Mouse (Mus musculus) cerebellum, adult 11-12 months (tissue): ENCODE results near the gene Parvb.
"Not testable (repeated sequence)": the region's sequence is repeated elsewhere in the genome, so short reads cannot be mapped to it uniquely, and the experiment has no call there.

Experiments used
- DNase-seq: peaks from one replicate; pipeline ENCODE4 v3.0.0; 2022

Gene Parvb

GRCm38 (mm10) chr15:84258602-84259355 is 26.9 kb downstream of the Parvb start:
- DNase-seq: no peak

DNA sequence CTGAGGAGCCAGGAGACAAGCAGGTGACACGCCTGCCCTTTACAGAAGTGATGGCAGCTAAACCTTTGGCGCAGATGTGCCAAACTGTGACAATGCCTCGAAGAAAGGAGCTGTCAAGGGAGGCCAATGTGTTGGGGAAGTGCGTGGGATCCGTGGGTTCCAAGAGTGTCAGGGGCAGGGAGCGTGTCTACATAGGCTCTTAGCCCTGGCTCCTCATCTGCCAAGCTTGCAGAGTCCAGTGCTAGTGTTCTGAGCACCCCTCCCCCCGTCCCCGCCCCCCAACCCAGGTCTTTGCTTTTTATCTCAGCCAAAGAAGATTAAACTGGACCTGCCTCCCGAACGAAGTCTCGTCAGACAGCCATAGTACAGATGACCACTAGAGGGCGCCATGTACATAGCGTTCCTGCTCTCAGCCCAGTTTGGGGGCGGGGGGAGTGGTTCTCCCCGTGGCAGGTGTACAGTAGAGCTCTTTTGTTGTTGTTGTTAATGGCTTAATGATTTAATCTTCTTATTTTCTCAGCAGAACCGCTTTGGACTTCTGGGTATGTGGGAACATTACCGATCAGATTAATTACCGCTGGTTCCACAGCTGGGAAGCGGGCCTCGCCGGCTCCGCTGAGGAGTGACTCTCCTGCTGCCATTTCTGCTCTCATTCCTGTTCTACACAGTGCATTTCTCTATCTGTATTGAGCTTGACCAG is 28.4 kb downstream of the Parvb start:
- DNase-seq: peak; percentile 57

DNA sequence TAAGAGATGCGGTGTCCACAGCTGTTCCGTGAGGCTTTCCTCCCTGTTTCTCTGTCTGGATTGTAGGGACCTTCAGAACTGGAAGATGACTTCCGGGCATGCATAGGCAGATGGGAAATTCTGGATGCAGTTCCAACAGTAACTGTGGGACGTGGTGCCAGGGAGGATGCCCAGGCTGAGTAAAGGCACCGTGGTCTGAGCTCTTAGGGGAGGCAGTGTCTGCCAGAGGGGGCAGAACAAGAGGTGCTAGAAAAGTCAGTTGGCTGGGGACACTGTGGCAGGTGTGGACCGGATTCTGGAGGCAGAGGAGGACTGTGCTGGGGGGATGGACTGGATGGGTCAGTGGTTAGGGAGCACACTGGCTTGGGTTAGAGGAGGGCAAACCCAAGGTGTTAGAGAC is 30.8 kb downstream of the Parvb start:
- no peak for DNase-seq

DNA sequence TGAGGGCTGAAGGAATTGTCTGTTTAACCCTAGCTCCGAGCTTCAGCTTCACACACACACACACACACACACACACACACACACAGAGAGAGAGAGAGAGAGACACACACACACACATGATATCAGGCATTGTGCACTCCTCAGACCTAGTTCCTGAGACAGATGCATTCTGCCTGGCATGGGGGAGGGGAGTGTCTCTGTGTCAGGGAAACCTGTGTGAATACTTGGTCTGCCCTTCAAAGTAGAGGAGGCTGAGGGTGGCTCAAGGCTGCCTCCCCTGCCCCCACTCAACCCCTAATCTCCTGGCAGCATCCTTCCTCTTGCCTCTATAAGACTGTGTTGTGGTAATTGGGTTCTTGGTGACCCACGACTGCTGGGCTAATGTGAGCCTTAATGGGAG is 31.7 kb downstream of the Parvb start:
- no peak for DNase-seq

DNA sequence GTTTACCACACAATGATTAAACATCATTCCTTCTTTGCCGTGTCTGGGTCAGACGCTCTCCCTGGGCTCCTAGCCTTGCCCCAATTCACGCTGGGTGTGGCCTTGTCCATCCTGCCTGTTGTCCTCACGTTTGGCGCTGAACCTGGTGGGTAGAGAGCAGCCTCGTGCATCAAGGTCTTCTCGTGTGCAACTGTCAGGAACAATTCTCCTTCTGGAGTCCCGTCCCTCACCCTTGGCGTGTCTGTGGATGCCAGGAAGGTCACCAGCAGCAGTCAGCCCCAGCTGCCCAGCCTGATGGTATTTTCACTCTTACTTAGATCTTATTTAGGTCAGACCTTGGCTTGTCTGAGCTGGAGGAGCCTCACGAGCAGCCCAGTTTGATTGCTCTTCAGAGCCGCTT is 33.3 kb downstream of the Parvb start:
- no peak for DNase-seq

DNA sequence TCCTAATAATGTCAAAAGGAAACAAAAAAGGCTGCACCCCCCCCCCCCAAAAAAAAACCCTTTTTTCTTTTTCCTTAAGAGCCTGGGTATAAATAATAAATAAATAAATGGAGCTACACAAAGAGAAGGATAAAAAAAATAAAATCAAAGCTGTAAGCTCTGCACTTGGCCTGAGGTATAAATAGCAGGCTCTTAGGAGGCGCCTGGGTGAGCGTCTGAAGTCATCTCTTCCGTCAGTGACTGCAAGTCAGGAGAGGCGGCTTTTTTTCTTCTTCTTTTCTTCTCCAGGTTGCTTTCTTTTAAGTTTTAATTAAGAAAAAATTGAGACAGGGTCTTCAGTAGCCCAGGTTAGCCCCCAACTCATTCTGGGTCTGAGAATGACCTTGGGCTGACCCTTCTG is 34.4 kb downstream of the Parvb start:
- no peak for DNase-seq

DNA sequence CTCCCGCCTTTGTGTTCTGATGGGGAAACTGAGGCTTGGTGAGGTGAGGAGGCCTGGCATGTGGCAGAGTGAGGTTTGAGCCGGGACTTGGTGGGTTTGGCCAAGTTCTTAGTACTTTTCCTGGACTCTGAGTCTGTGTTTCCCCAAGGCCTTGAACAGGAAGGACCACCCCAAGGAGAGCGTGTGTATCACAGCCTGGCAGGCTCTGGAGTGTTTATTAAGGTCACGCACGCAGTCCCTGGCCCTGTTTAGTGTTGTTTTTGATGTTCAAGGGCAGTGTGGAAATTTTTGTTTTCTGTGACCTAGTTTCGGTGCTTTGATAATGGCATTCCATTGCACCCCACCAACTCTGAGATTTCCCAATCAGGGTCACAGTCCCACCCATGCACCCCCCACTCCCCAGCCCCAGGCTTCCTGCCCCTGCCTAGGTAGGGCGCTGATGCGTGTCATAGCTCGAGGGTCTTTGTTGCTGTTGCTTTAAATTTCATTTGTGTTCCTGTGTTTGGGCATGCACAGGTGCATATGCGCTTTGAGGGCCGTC is 35.9 kb downstream of the Parvb start:
- no peak for DNase-seq

GRCm38 (mm10) chr15:84269107-84269633 is 37.3 kb downstream of the Parvb start:
- no peak for DNase-seq

DNA sequence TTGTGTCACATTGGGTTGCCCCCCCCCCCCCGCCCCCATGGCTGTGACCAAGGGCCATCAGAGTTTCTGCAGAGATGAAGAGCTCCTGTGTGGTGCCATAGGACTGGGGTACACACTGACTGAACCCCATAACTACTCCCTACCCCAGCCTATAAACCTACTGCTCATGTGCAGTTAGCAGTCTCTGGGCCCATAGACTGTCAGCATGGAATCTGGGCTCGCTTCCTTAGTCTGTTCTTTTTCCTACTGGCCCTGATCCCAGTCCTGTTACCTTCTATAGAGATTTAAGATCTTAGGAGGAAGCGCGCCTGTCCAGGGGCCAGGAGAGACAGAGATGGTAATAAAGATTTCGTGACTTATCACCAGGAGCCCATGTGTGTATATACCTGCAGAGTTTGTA is 38.2 kb downstream of the Parvb start:
- DNase-seq: no peak

DNA sequence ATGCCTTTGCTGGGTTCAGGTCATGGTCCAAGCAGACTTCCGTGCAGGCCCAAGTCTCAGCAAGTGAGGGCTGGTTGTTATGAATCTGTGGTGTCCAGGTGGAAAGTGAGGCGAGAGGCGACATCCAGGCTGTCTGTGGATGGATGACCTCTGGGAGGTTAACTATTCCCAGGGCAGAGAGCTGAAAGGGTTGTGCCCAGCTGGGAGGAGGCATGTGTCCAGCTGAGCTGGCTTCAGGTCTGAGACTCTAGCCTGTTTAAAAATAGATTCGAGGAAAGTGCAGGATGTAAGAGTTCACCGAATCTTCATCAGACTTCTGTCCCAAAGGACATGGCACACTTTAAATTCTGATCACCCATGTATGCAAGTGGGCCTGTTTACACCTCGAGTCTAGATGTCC is 38.6 kb downstream of the Parvb start:
- DNase-seq: no peak

GRCm38 (mm10) chr15:84276066-84276465 is 44.2 kb downstream of the Parvb start:
- DNase-seq: no peak

- DNase-seq: no peak
Observed at GRCm38 (mm10) chr15:84278091-84278490, 46.2 kb downstream of the Parvb start.

DNA sequence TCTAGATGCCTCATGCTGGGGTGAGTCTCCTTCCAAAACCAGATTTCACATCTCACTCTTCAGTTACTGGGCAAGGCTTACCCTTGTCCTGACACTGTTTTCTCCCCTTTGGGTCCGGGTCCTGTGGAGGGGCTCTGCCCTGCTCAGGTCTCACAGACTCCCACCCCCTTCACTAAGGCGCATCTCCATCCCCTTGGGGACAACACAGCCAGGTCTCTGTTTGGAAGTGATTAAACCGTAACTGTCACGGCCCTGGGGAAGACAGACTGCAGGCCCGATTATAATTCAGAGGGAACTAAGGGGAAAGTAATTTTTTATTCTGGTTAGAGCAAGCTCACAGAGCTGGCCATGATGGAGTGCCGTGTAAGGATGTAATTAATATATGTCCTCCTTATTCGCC is 46.8 kb downstream of the Parvb start:
- DNase-seq: no peak

- no peak for DNase-seq
Observed at GRCm38 (mm10) chr15:84280309-84280708, 48.5 kb downstream of the Parvb start.

DNA sequence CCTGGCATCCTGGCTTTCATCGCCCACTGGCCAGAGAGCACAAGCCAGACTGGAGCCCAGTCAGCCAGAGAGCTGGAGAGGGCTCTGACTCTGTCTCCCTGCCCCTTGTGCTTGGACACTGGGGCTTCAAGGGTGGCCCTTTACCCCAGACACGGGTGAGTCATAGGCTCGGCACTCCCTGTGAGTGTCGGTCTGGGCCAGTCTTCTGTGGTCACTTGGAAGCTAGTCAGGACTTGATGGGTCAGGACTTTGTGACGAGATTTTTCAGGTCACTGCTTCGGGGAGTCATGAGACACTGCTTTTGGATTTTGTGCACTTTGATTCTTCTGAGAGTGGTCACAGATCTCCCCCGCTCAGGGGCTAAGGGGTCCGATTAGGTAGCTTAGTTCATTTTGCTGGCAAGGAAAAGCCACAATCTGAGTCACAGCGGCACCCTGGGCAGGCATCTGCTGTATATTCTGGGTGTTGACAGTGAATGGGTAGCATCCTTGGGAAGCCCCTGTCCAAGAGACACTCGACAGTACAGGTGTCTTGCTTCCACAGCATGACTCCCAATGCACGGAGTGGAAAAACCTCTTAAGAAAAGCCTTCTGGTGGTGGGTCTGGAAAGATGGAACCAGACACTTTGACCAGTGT is 49.0 kb downstream of the Parvb start:
- DNase-seq: no peak

GRCm38 (mm10) chr15:84282206-84283085 is 50.6 kb downstream of the Parvb start:
- DNase-seq: peak; percentile 42

DNA sequence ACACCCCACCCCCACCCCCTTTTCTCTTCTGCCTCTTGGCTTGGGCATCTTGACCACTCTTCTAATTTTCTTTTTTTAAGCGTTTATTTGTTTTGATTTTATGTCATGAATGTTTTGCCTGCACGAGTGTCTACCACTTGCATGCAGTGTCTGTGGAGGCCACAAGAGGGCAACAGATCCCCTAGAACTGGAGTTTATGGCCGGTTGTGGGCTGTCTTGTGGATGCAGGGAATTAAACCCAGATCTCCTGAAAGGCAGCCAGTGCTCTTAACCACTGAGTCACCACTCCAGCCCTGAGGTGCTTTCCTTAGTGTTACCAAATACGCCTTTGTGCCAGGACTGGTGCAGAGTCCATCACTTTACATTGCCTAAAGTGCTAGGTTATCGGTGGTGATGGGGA is 52.2 kb downstream of the Parvb start:
- DNase-seq: no peak

GRCm38 (mm10) chr15:84285453-84285852 is 53.6 kb downstream of the Parvb start:
- no peak for DNase-seq

DNA sequence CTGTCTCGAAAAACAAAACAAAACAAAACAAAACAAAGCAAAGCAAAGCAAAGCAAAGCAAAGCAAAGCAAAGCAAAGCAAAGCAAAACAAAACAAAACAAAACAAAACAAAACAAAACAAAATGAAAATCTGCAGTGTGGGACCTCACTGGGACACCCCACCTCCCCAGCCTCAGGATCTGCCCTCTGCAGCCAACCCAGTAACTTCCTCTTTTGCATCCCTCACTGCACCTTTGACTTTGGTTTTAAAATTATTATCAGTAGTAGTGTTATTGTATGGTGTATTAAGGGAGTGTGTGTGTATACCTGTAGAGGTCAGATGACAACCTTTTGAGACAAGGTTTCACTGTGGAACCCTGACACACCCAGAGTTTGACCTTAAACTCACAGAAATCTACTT is 57.1 kb downstream of the Parvb start:
- not testable (repeated sequence) for DNase-seq

DNA sequence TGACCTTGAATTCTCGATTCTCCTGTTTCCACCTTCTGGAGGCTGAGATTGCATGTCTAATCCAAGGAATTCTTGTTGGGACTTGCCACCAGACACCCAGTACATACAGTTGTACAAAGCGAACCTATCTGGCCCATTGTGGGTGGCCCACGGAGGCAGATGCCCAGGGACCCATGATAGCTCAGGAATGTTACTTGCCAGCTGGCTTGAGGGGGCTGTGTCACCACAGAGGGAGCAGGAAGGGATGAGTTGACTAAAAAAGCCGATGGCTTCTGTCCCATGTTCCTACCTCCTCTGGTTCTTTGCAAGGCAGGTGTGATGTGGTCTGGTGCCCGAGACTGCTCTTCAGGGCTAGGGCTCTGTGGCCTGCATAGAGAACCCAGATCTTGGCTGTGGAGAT is 59.3 kb downstream of the Parvb start:
- no peak for DNase-seq

- no peak for DNase-seq
Observed at GRCm38 (mm10) chr15:84293590-84293989, 61.7 kb downstream of the Parvb start.

- DNase-seq: no peak
Observed at GRCm38 (mm10) chr15:84294391-84294790, 62.5 kb downstream of the Parvb start.

GRCm38 (mm10) chr15:84295225-84295624 is 63.4 kb downstream of the Parvb start:
- no peak for DNase-seq
